Mouse (Mus musculus) heart, postnatal 0 days (tissue): ENCODE results near the gene Noxa1.

ENCODE experiments used
- CTCF ChIP-seq: IDR thresholded peaks from 2 replicates; pipeline ENCODE4 v1.5.1; 2016; ENCODE audit warnings: antibody characterized with exemption, control low read depth, low read depth
- EP300 ChIP-seq: IDR thresholded peaks from 2 replicates; pipeline ENCODE4 v1.6.1; 2016; ENCODE audit warnings: antibody characterized with exemption, low read depth

DNA sequence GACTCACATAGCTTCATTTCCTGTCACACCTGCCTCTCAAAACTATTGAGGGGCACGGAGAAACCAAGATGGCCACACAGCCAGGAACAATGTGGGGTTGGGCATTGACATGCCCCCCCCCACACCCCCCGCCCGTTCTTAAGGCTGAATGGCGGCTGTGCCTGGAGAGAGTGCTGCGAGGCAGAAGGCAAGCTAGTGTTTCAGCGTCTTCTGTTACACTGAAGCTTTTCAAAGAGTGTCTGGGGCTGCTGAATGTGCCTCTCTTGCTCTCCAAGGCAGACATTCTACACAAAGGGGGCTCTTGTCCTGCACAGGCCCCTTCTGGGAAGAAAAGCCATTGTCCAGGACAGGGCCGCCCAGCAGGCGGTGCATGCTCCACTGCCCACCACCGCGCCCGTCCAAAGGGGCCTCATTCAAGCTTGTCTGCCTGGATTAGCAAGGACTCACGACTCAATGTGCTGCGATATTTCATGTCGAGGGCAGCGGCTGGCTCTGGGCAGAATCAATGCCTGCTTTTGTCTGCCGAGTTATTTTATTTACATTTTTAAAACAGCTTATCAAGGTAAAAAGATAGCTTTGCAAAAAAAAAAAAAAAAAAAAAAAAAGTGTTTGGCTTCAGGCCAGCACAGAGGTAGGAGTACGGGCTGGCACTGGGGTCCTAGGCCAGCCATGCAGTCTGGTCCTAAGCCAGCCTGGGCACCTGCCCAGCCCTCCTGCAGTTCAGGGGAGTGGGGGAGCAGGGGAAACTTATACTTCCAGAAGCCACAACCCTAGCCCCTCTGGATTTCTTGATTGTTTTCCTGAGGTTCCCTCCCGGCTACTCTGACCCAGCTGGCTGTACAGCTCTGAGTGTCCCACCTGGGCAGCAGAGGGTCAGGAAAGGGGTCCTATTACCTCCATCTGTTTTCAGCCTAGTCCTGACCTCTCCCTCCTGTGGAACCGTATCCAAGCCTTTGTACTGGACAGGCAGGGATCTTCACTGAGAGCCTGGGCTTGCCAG, 31.4 kb upstream of the Noxa1 start:
- no peak for TF ChIP-seq CTCF
- TF ChIP-seq EP300, result no peak
